Mouse (Mus musculus) limb, embryonic 15.5 days (tissue): ENCODE measurements around the gene Sarm1. TPM values are rescaled to one million over a fixed set of nuclear protein-coding genes. Genes with fewer than 3 reads are reported as not detected.
A peak's percentile ranks its signal among the peaks of the same experiment; 100 is the strongest.

ENCODE experiments used
- ATAC-seq: fragments of 200-750 bp; cut with Nextera tagmentation; 2 replicates; pipeline ENCODE4 v1.8.0; 2017; ENCODE audit warnings: low read depth, moderate TSS enrichment; ENCODE audit not compliant: insufficient number of reproducible peaks, low FRiP score, low TSS enrichment
- H3K27ac ChIP-seq: fragments of 300-500 bp; sonication (generic); 2 replicates; pipeline ENCODE4 v1.5.1; 2015; ENCODE audit warnings: moderate library complexity, mild to moderate bottlenecking, inconsistent platforms
- H3K27me3 ChIP-seq: fragments of 300-500 bp; sonication (generic); 2 replicates; pipeline ENCODE4 v1.6.1; 2015; ENCODE audit warnings: inconsistent platforms
- H3K36me3 ChIP-seq: fragments of 300-500 bp; sonication (generic); 2 replicates; pipeline ENCODE4 v1.6.1; 2015; ENCODE audit warnings: inconsistent platforms
- H3K4me1 ChIP-seq: fragments of 300-500 bp; sonication (generic); 2 replicates; pipeline ENCODE4 v1.6.1; 2015; ENCODE audit warnings: inconsistent platforms
- H3K4me2 ChIP-seq: fragments of 300-500 bp; sonication (generic); 2 replicates; pipeline ENCODE4 v1.6.1; 2015; ENCODE audit warnings: mild to moderate bottlenecking, inconsistent platforms
- H3K4me3 ChIP-seq: fragments of 300-500 bp; sonication (generic); 2 replicates; pipeline ENCODE4 v1.5.1; 2015; ENCODE audit warnings: mild to moderate bottlenecking, inconsistent platforms
- H3K9ac ChIP-seq: fragments of 300-500 bp; sonication (generic); 2 replicates; pipeline ENCODE4 v1.6.1; 2015; ENCODE audit warnings: inconsistent platforms
- H3K9me3 ChIP-seq: fragments of 300-500 bp; sonication (generic); 2 replicates; pipeline ENCODE4 v1.6.1; 2016; ENCODE audit warnings: inconsistent platforms
- WGBS: fragments of 180-500 bp; shearing (Covaris S2); methylation state at CpG from one replicate; pipeline ENCODE4 v1.1.7; 2015; 5-methylcytosine and 5-hydroxymethylcytosine counted together
- polyA plus RNA-seq: library from polyadenylated mRNA; unstranded; fragments of >200 nt; fragmentation: Nextera tagmentation; extraction: Ambion mirVana; gene quantifications from 2 replicates; pipeline ENCODE4 v1.2.1, GENCODE M21; 2015

Sarm1 gene
- polyA plus RNA-seq, 1 experiment from 2014 or later, result 1.7 TPM

DNA sequence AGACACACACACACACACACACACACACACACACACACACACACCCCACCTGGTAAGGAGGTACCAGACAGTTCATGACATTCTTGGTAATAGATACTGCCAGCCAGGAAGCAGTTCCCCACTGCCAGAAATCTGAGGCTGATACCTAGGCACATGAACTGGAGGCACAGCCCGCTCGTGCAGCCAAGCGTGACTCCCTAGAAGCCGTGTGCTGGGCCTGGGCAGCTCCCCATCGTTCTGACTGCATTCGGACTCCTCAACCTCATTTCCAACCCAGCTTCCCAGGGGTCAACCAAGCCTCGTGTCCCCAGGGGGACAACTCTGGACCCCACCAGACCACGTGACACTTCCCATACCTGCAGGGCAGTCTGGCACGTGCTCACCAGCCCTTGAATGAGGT lies 31.2 kb upstream of the Sarm1 start:
- H3K4me2 ChIP-seq, result no peak overlapping the region
- no peak for ATAC-seq
- no peak overlapping the region for H3K4me3 ChIP-seq
- WGBS, result 83% methylated on average over 9 of the region's 9 CpGs
- 0 out of 2 replicates have a peak, but pooled peaks cover 7% of the 10 kb centered on the region for H3K4me1 ChIP-seq
- peaks cover 83% of the 10 kb centered on the region for H3K36me3 ChIP-seq
- H3K27me3 ChIP-seq, result no peaks in the 10 kb centered on the region
- no peak overlapping the region for H3K27ac ChIP-seq
- H3K9me3 ChIP-seq, result no peaks in the 10 kb centered on the region
- H3K9ac ChIP-seq, result no peak overlapping the region

GRCm38 (mm10) chr11:78524838-78525237 lies 27.3 kb upstream of the Sarm1 start:
- 0 out of 2 replicates have a peak, but pooled peaks cover 4% of the 10 kb centered on the region for H3K4me1 ChIP-seq
- no peak overlapping the region for H3K4me2 ChIP-seq
- no peak overlapping the region for H3K4me3 ChIP-seq
- no peak for ATAC-seq
- peaks cover 98% of the 10 kb centered on the region for H3K36me3 ChIP-seq
- 76% methylated on average over 2 of the region's 2 CpGs for WGBS
- no peaks in the 10 kb centered on the region for H3K27me3 ChIP-seq
- no peak overlapping the region for H3K27ac ChIP-seq
- no peaks in the 10 kb centered on the region for H3K9me3 ChIP-seq
- no peak overlapping the region for H3K9ac ChIP-seq

- Histone ChIP-seq H3K27ac (no peak overlapping the region), H3K4me1 (0 out of 2 replicates have a peak, but pooled peaks cover 4% of the 10 kb centered on the region), H3K27me3 (no peaks in the 10 kb centered on the region), H3K9me3 (no peaks in the 10 kb centered on the region), H3K36me3 (peaks cover 100% of the 10 kb centered on the region), H3K9ac (no peak overlapping the region), H3K4me3 (no peak overlapping the region), H3K4me2 (no peak overlapping the region)
- ATAC-seq, result no peak
- 86% methylated on average over 9 of the region's 9 CpGs for WGBS
These were observed 25.8 kb upstream of the Sarm1 start for GRCm38 (mm10) chr11:78523241-78523955.

DNA sequence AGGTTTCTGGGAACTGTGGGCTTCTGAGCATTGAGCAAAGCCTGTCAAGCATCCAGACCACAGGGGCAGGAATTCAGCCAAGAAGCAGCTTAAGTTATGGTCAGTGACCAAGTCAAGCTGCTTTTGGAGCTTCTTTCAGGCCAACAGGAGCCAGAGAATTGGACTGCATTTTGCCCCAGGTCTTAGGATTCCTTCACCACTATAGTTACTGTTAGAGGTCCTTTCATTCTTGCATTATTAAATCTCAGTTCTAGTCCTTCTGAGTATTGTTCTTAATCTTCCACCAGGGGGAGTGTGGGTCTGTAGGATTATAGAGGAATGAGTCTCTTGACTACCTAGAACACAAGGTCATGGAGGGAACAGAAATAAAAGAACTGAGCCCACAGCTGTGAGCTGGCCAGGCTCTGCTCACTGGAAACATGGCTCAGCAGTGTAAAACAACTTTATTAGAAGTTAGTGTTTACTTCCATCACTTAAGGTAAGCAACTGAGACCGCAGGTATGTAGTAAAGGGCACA lies 25.0 kb upstream of the Sarm1 start:
- H3K4me3 ChIP-seq, result no peak overlapping the region
- H3K9ac ChIP-seq, result no peak overlapping the region
- peaks cover 100% of the 10 kb centered on the region for H3K36me3 ChIP-seq
- WGBS, result 96% methylated on average over 1 of the region's 1 CpGs
- no peaks in the 10 kb centered on the region for H3K9me3 ChIP-seq
- H3K4me2 ChIP-seq, result no peak overlapping the region
- H3K4me1 ChIP-seq, result 0 out of 2 replicates have a peak, but pooled peaks cover 4% of the 10 kb centered on the region
- ATAC-seq, result no peak
- no peaks in the 10 kb centered on the region for H3K27me3 ChIP-seq
- no peak overlapping the region for H3K27ac ChIP-seq

- 0 out of 2 replicates have a peak, but pooled peaks have one; percentile 1 for ATAC-seq
These were observed 24.3 kb upstream of the Sarm1 start for GRCm38 (mm10) chr11:78521880-78522279.

GRCm38 (mm10) chr11:78518931-78519330 lies 21.4 kb upstream of the Sarm1 start:
- H3K4me2 ChIP-seq, result no peak overlapping the region
- H3K9ac ChIP-seq, result no peak overlapping the region
- ATAC-seq, result no peak
- 94% methylated on average over 10 of the region's 10 CpGs for WGBS
- no peaks in the 10 kb centered on the region for H3K27me3 ChIP-seq
- no peaks in the 10 kb centered on the region for H3K4me1 ChIP-seq
- no peak overlapping the region for H3K4me3 ChIP-seq
- peaks cover 95% of the 10 kb centered on the region for H3K36me3 ChIP-seq
- H3K27ac ChIP-seq, result no peak overlapping the region
- no peaks in the 10 kb centered on the region for H3K9me3 ChIP-seq

More at GRCm38 (mm10) chr11:78521880-78522279, 24.3 kb upstream of the Sarm1 start:
- Histone ChIP-seq H3K4me1 (0 out of 2 replicates have a peak, but pooled peaks cover 4% of the 10 kb centered on the region), H3K36me3 (peaks cover 96% of the 10 kb centered on the region), H3K9ac (no peak overlapping the region), H3K27ac (no peak overlapping the region), H3K4me3 (no peak overlapping the region), H3K9me3 (no peaks in the 10 kb centered on the region), H3K4me2 (no peak overlapping the region), H3K27me3 (no peaks in the 10 kb centered on the region)
- 88% methylated on average over 3 of the region's 3 CpGs for WGBS

GRCm38 (mm10) chr11:78515549-78516325 lies 18.2 kb upstream of the Sarm1 start:
- 74% methylated on average over 2 of the region's 2 CpGs for WGBS
- Histone ChIP-seq H3K4me3 (no peak overlapping the region), H3K9me3 (no peaks in the 10 kb centered on the region), H3K4me1 (peaks cover 18% of the 10 kb centered on the region), H3K4me2 (no peak overlapping the region), H3K36me3 (peaks cover 65% of the 10 kb centered on the region), H3K9ac (no peak overlapping the region), H3K27me3 (no peaks in the 10 kb centered on the region), H3K27ac (no peak overlapping the region)
- no peak for ATAC-seq

DNA sequence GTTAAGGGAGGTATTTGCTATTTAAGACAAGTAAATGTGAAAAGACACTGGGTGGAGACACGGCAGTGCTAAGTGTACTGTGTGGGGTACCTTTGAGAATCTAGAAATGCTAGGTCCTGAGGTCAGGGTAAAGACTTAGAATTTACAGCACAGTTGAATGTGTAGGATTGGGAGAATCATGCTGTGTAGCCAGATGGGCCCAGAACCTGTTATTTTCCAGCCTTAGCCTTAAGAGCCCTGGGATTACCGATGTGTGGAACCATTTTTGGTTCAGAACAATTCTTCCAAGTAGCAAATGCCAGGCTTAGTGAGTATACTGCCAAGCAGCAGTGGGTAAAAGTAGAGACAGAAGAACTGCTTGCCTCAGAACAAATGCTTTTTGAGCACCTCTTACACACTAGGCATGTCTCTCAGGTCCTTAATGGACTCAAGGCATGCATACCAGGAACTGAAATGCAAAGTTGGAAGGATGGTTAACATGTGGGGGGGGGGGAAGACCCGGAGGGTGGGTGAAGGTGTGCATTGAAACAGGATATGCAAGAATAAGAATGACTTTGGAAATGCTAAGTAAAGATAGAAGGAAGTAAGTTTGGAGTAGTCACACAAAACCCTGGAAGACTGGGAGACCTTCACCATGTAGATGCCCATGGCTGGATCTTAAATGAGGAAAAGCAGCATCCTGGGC lies 15.7 kb upstream of the Sarm1 start:
- Histone ChIP-seq H3K4me2 (peak overlapping the region; percentile 87), H3K9ac (peak overlapping the region; percentile 94), H3K4me3 (peak overlapping the region; percentile 96), H3K27ac (no peak overlapping the region), H3K9me3 (no peaks in the 10 kb centered on the region), H3K36me3 (peaks cover 47% of the 10 kb centered on the region), H3K4me1 (peaks cover 18% of the 10 kb centered on the region), H3K27me3 (no peaks in the 10 kb centered on the region)
- 71% methylated on average over 3 of the region's 3 CpGs for WGBS
- ATAC-seq, result no peak

DNA sequence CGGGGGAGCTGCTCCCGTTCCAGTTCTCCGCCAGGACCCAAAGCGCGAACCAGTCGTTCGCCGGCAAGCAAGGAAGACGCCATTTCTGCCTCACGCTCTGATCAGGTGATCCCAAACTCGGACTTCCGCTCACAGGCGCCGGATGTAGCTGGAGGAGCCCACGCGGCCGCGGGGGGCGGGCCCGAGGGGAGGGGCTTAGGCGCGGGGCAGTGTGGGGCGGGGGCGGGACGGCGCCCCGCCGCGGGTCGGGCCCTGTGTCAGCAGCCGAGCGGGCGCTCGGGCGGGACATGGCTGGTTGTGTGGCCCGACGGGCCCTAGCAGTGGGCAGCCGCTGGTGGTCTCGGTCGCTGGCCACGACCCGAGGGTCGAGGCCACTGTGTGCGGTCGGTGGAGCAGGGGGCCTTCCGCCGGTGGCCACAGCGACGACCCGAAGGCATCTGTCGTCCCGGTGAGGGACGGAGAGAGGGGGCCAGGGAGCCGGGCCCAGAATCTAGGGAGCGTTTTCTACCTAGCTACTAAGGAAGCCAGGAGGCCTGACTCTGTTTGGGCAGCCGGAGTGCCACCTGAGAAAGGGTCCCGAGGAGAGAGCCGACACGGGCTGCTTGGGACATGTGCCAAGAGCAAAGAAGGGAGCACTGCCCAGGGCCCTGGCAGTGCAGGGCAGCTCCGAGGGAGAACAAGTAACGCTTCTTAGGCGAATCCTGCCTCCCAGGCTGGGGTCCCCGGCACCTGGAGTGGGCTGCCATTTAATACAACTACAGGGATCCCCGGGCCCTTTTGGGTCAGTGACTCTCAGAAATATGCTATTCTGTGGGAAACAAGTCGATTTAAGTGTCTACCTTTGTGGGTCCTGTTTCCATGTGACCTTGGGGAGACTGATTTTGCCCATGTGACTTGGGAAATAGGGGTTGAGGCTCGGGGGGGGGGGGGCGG lies 14.7 kb upstream of the Sarm1 start, which contains the start of the genes Tmem199 and Poldip2:
Tmem199 (minus strand) TSS at position 148 of the 933 bp plus-strand sequence.
Poldip2 (plus strand) TSS at position 169 of the 933 bp plus-strand sequence.
- no peaks in the 10 kb centered on the region for H3K9me3 ChIP-seq
- H3K9ac ChIP-seq, result peak within 1 kb of the TSS; percentile 94
- H3K36me3 ChIP-seq, result peaks cover 47% of the 10 kb centered on the region
- no peaks in the 10 kb centered on the region for H3K27me3 ChIP-seq
- H3K4me3 ChIP-seq, result peak within 1 kb of the TSS; percentile 96
- H3K27ac ChIP-seq, result peak within 1 kb of the TSS; percentile 87
- ATAC-seq, result peak; percentile 95
- peaks cover 18% of the 10 kb centered on the region for H3K4me1 ChIP-seq
- under 1% methylated on average over 66 of the region's 67 CpGs for WGBS
- H3K4me2 ChIP-seq, result peak within 1 kb of the TSS; percentile 87

- WGBS, result 81% methylated on average over 5 of the region's 5 CpGs
- no peaks in the 10 kb centered on the region for H3K27me3 ChIP-seq
- H3K9me3 ChIP-seq, result no peaks in the 10 kb centered on the region
- H3K9ac ChIP-seq, result no peak overlapping the region
- H3K36me3 ChIP-seq, result peaks cover 33% of the 10 kb centered on the region
- no peak overlapping the region for H3K4me3 ChIP-seq
- H3K4me1 ChIP-seq, result peaks cover 18% of the 10 kb centered on the region
- H3K27ac ChIP-seq, result no peak overlapping the region
- H3K4me2 ChIP-seq, result no peak overlapping the region
- no peak for ATAC-seq
These were observed 11.6 kb upstream of the Sarm1 start for GRCm38 (mm10) chr11:78509148-78509547.

DNA sequence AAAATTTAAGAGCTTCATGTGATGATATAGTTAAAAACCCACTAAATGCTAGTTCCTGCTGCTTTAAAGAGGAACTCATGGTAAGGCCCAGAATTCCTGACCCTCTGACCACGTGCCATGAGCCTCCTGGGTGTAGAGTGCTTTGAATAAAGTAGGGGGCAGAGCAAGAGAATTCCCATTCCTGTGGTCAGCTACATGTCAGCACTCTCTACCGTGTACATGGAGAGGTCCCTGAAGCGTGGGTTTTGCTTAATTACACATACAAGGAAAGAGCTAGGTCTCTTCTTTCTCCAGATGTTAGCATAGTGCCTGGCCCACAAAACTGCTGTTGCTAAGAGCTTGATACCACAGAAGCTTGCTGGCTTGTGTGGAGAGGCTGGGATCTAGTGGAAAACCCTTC lies 7.9 kb upstream of the Sarm1 start:
- Histone ChIP-seq H3K4me3 (no peak overlapping the region), H3K27ac (no peak overlapping the region), H3K4me2 (no peak overlapping the region), H3K27me3 (peaks cover 10% of the 10 kb centered on the region; the same call in 1 of the 2 replicates), H3K36me3 (peaks cover 29% of the 10 kb centered on the region), H3K4me1 (no peaks in the 10 kb centered on the region), H3K9me3 (no peaks in the 10 kb centered on the region), H3K9ac (no peak overlapping the region)
- no peak for ATAC-seq
- 75% methylated on average over 3 of the region's 3 CpGs for WGBS
